Mouse (Mus musculus): ENCODE measurements at regions not wholly inside any gene's neighbourhood (a gene's known extent, or its start where the extent isn't known, plus 50 kb on each side); places are given as distances from the start of the nearest gene placed in this dataset.
"Not testable (repeated sequence)": the region's sequence is repeated elsewhere in the genome, so short reads cannot be mapped to it uniquely, and the experiment has no call there.

GRCm38 (mm10) chr12:113241373-113242193, 55.9 kb downstream of the Tmem121 start:
- Histone ChIP-seq H3K4me3 (replicated peaks; ENCODE audit: low read depth, low read length) (no peak overlapping the region), H3K27ac (no peak overlapping the region), H3K36me3 (ENCODE audit: insufficient read depth, low read length) (no peaks in the 10 kb centered on the region), H3K27me3 (ENCODE audit: insufficient read depth, low read length) (no peaks in the 10 kb centered on the region), H3K9me3 (replicated peaks; ENCODE audit: low read length) (no peaks in the 10 kb centered on the region), H3K9ac (ENCODE audit: low read depth, low read length) (no peak overlapping the region), H3K4me1 (replicated peaks; ENCODE audit: insufficient read depth, low read length) (no peaks in the 10 kb centered on the region), H3K4me2 (ENCODE audit: low read length) (no peak overlapping the region)
- DNase-seq (ENCODE audit: low spot score) (no peak), ATAC-seq (replicated peaks; ENCODE audit: low FRiP score, low read depth) (peak; percentile 29; the same call in 1 of the 2 replicates)
- no peak for TF ChIP-seq CTCF (IDR thresholded peaks at IDR 0.05; ENCODE audit: low read depth)
- WGBS: 83% methylated on average over 7 of the region's 7 CpGs

DNA sequence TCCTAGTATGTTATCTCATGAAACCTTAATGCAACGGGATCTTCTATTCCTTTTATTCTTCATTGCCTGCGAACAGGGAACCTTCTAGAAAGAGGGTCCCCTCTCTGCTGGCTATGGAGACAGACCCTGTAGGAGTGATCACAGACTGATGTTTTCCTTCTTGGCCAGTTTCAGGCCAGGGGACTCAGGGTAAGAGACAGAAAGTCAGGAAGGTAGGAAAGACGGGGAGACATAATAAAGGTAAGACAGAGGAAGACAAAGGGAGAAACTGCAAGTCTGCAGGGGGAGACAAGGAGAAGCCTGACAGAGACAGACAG, 56.4 kb downstream of the Tmem121 start:
- Histone ChIP-seq H3K27ac (no peak overlapping the region), H3K4me3 (replicated peaks; ENCODE audit: low read depth, low read length) (no peak overlapping the region), H3K9me3 (replicated peaks; ENCODE audit: low read length) (no peaks in the 10 kb centered on the region), H3K4me2 (ENCODE audit: low read length) (no peak overlapping the region), H3K36me3 (ENCODE audit: insufficient read depth, low read length) (no peaks in the 10 kb centered on the region), H3K4me1 (replicated peaks; ENCODE audit: insufficient read depth, low read length) (no peaks in the 10 kb centered on the region), H3K27me3 (ENCODE audit: insufficient read depth, low read length) (no peaks in the 10 kb centered on the region), H3K9ac (ENCODE audit: low read depth, low read length) (no peak overlapping the region)
- 84% methylated on average over 3 of the region's 3 CpGs for WGBS
- DNase-seq (ENCODE audit: low spot score) (no peak), ATAC-seq (replicated peaks; ENCODE audit: low FRiP score, low read depth) (no peak)
- TF ChIP-seq CTCF (IDR thresholded peaks at IDR 0.05; ENCODE audit: low read depth): no peak

GRCm38 (mm10) chr12:113244685-113245084, 59.0 kb downstream of the Tmem121 start:
- no peaks in the 10 kb centered on the region for H3K9me3 ChIP-seq (replicated peaks; ENCODE audit: low read length)
- H3K9ac ChIP-seq (ENCODE audit: low read depth, low read length): no peak overlapping the region
- no peak for ATAC-seq (replicated peaks; ENCODE audit: low FRiP score, low read depth)
- no peak overlapping the region for H3K4me3 ChIP-seq (replicated peaks; ENCODE audit: low read depth, low read length)
- H3K36me3 ChIP-seq (ENCODE audit: insufficient read depth, low read length): no peaks in the 10 kb centered on the region
- WGBS: 71% methylated on average over 2 of the region's 2 CpGs
- no peak for DNase-seq (ENCODE audit: low spot score)
- no peak overlapping the region for H3K27ac ChIP-seq
- TF ChIP-seq CTCF (IDR thresholded peaks at IDR 0.05; ENCODE audit: low read depth): no peak
- no peaks in the 10 kb centered on the region for H3K27me3 ChIP-seq (ENCODE audit: insufficient read depth, low read length)
- H3K4me1 ChIP-seq (replicated peaks; ENCODE audit: insufficient read depth, low read length): no peaks in the 10 kb centered on the region
- H3K4me2 ChIP-seq (ENCODE audit: low read length): no peak overlapping the region

DNA sequence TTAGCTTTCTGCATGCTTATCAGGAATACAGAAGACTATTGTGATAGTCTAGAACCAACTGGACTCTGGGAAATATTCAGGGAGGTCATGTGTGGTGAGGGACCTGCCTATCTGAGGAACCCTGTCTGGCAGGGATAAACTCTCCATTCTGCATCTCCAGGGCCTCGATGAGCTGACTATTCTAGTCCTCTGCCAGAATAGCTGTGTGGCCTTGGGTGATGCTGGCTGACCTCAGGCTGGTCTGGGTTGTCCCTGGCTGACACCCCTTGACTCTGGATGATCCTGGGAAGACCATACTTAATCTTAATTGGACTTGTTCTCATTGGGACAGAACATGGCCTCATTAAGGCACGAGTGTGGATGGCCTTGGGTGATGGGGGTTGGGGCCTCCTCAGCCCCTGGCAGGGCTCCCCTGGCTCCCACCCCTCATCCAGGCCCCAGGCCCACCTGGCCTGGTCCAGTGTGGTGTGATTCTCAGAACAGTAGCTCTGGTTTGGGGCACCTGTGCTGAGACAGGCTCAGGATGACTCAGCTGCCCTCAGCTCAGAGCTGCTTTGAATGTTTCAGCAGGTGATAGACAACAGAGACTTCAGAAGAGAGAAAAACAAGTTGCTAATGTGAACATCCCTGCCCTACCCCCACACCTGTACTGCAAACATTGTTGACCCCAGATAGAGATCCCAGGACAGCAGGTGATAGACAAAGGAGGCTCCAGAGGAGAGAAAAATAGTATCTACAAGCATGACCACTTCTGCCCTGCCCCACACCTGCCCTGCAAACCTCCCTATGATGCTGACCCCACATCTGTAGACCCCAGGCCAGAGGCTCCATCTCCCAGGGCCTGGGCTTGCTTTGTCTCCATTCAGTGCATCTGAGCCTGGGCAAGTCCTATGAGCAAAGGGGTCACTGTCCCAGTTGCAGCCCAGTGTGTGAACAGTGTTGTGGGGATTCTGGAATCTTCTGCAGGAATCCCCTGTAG, 68.0 kb downstream of the Tmem121 start:
- not testable (repeated sequence) for H3K4me2 ChIP-seq (ENCODE audit: low read length); H3K27ac ChIP-seq; DNase-seq (ENCODE audit: low spot score); H3K36me3 ChIP-seq (ENCODE audit: insufficient read depth, low read length); H3K9ac ChIP-seq (ENCODE audit: low read depth, low read length); H3K4me1 ChIP-seq (replicated peaks; ENCODE audit: insufficient read depth, low read length); H3K27me3 ChIP-seq (ENCODE audit: insufficient read depth, low read length); H3K9me3 ChIP-seq (replicated peaks; ENCODE audit: low read length); ATAC-seq (replicated peaks; ENCODE audit: low FRiP score, low read depth); H3K4me3 ChIP-seq (replicated peaks; ENCODE audit: low read depth, low read length)
- 84% methylated on average over 2 of the region's 2 CpGs for WGBS

DNA sequence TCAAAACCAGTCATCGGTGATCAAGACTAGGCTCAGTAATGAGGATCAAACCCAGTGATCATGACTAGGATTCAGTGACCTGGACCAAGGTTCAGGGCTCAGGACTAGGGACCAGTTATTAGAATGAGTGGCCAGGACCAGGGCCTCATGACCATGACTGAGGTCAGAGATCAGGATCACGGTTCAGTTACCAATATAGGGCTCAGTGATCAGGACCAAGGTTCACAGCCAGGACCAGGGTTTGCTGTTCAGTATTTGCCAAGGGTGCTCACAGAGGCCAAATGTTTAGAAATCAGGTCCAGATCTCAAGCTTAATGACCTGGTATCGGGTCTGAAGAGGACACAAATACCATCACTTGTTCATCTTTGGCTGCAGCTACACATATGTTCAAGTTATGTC, 69.6 kb downstream of the Tmem121 start:
- WGBS: 82% methylated on average over 3 of the region's 3 CpGs
- Histone ChIP-seq H3K4me2 (ENCODE audit: low read length) (no peak overlapping the region), H3K4me3 (replicated peaks; ENCODE audit: low read depth, low read length) (no peak overlapping the region), H3K36me3 (ENCODE audit: insufficient read depth, low read length) (no peaks in the 10 kb centered on the region), H3K9ac (ENCODE audit: low read depth, low read length) (no peak overlapping the region), H3K27ac (no peak overlapping the region), H3K27me3 (ENCODE audit: insufficient read depth, low read length) (no peaks in the 10 kb centered on the region), H3K9me3 (replicated peaks; ENCODE audit: low read length) (no peaks in the 10 kb centered on the region), H3K4me1 (replicated peaks; ENCODE audit: insufficient read depth, low read length) (no peaks in the 10 kb centered on the region)
- DNase-seq (ENCODE audit: low spot score) (no peak), ATAC-seq (replicated peaks; ENCODE audit: low FRiP score, low read depth) (no peak)
- TF ChIP-seq CTCF (IDR thresholded peaks at IDR 0.05; ENCODE audit: low read depth): no peak

GRCm38 (mm10) chr12:113256628-113257027, 70.9 kb downstream of the Tmem121 start:
- H3K27me3 ChIP-seq (ENCODE audit: insufficient read depth, low read length): no peaks in the 10 kb centered on the region
- DNase-seq (ENCODE audit: low spot score): no peak
- no peak for TF ChIP-seq CTCF (IDR thresholded peaks at IDR 0.05; ENCODE audit: low read depth)
- H3K9ac ChIP-seq (ENCODE audit: low read depth, low read length): no peak overlapping the region
- no peaks in the 10 kb centered on the region for H3K9me3 ChIP-seq (replicated peaks; ENCODE audit: low read length)
- no peak for ATAC-seq (replicated peaks; ENCODE audit: low FRiP score, low read depth)
- no peak overlapping the region for H3K27ac ChIP-seq
- H3K4me3 ChIP-seq (replicated peaks; ENCODE audit: low read depth, low read length): no peak overlapping the region
- H3K4me1 ChIP-seq (replicated peaks; ENCODE audit: insufficient read depth, low read length): no peaks in the 10 kb centered on the region
- H3K36me3 ChIP-seq (ENCODE audit: insufficient read depth, low read length): no peaks in the 10 kb centered on the region
- H3K4me2 ChIP-seq (ENCODE audit: low read length): no peak overlapping the region
- WGBS: 69% methylated on average over 2 of the region's 2 CpGs

All from kidney, postnatal 0 days (tissue).